Mouse (Mus musculus) layer of hippocampus, adult 8-10 months (tissue): ENCODE data around the gene Dolk. TPM values are rescaled to one million over a fixed set of nuclear protein-coding genes. Genes with fewer than 3 reads are reported as not detected.

ENCODE experiments used
- DNase-seq, 2 experiments: peaks; one replicate each; pipeline ENCODE4 v3.0.0; 2022; ENCODE audit warnings: low spot score in 2 of 2
- total RNA-seq, 4 experiments: library from RNA; stranded (reverse); gene quantifications; 2 replicates each; pipeline ENCODE4 v1.2.4; 2022

The Dolk gene
- total RNA-seq, 4 experiments from 2014 or later: 20.4 to 24.6 (median 23.6) TPM

GRCm38 (mm10) chr2:30250166-30251128 is 35.7 kb downstream of the Dolk start:
- DNase-seq: no peak

GRCm38 (mm10) chr2:30249182-30249581 is 37.0 kb downstream of the Dolk start:
- no peak for DNase-seq

- no peak for DNase-seq
Measured at GRCm38 (mm10) chr2:30247681-30248080, 38.5 kb downstream of the Dolk start.

GRCm38 (mm10) chr2:30247036-30247435 is 39.1 kb downstream of the Dolk start:
- DNase-seq: no peak

- DNase-seq: no peak
Measured at GRCm38 (mm10) chr2:30244595-30245178, 41.4 kb downstream of the Dolk start.

GRCm38 (mm10) chr2:30243391-30243790 is 42.7 kb downstream of the Dolk start:
- no peak for DNase-seq

- no peak for DNase-seq
Measured at GRCm38 (mm10) chr2:30242509-30242908, 43.6 kb downstream of the Dolk start.

GRCm38 (mm10) chr2:30240267-30240666 is 45.9 kb downstream of the Dolk start, which contains the start of gene Gm28035:
Gene Gm28035, plus strand, starts transcription at chr2:30240567.
- DNase-seq: no peak

GRCm38 (mm10) chr2:30239777-30240176 is 46.4 kb downstream of the Dolk start:
- DNase-seq: no peak

- DNase-seq: no peak
Measured at GRCm38 (mm10) chr2:30238906-30239465, 47.1 kb downstream of the Dolk start.

GRCm38 (mm10) chr2:30237881-30238280 is 48.3 kb downstream of the Dolk start:
- no peak for DNase-seq

- DNase-seq: peak; percentile 99
Measured at GRCm38 (mm10) chr2:30237199-30237880, 48.8 kb downstream of the Dolk start, which contains the start of gene Lrrc8a. Gene Lrrc8a, plus strand, starts transcription at chr2:30237715.

GRCm38 (mm10) chr2:30236426-30237198 is 49.5 kb downstream of the Dolk start:
- peak in 1 of 2 experiments; percentile 28 for DNase-seq

- DNase-seq: no peak
Measured at GRCm38 (mm10) chr2:30235593-30235992, 50.5 kb downstream of the Dolk start.

Other genes starting within 250 kb of the Dolk start
- 10 to 100 TPM; 36.9 to 45.0 (median 39.9) TPM for gene Wdr34, start 237.5 kb downstream of the Dolk start, total RNA-seq
- 100 to 1,000 TPM; 179 to 198 (median 186) TPM for gene Set, start 229.0 kb downstream of the Dolk start, total RNA-seq
- 1 to 10 TPM; 2.1 to 6.1 (median 3.5) TPM for gene Pkn3, start 208.7 kb downstream of the Dolk start, total RNA-seq
- 10 to 100 TPM in 2 of 4 experiments, 1 to 10 TPM in 2; 7.3 to 14.0 (median 10.4) TPM for gene Zdhhc12, start 192.7 kb downstream of the Dolk start, total RNA-seq
- 100 to 1,000 TPM; 173 to 203 (median 195) TPM for gene Zer1, start 161.7 kb downstream of the Dolk start, total RNA-seq
- gene Tbc1d13, start 152.6 kb downstream of the Dolk start, total RNA-seq: 10 to 100 TPM; 49.6 to 61.9 (median 58.5) TPM
- 10 to 100 TPM; 18.7 to 28.3 (median 21.4) TPM for gene Endog, start 114.8 kb downstream of the Dolk start, total RNA-seq
- gene Spout1, start 107.9 kb downstream of the Dolk start, total RNA-seq: 10 to 100 TPM; 32.9 to 40.2 (median 35.2) TPM
- 10 to 100 TPM; 15.6 to 19.9 (median 16.9) TPM for gene Kyat1, start 80.5 kb downstream of the Dolk start, total RNA-seq
- gene Lrrc8a, start 48.6 kb downstream of the Dolk start, total RNA-seq: 10 to 100 TPM; 54.5 to 70.6 (median 60.3) TPM
- gene Gm28035, start 45.8 kb downstream of the Dolk start, total RNA-seq: 10 to 100 TPM in 2 of 4 experiments, 1 to 10 TPM in 2; 6.7 to 11.6 (median 9.9) TPM
- gene Phyhd1, start 20.1 kb downstream of the Dolk start, total RNA-seq: 10 to 100 TPM; 19.3 to 33.3 (median 24.4) TPM
- gene Gm28038, start 5.3 kb downstream of the Dolk start, total RNA-seq: not detected
- gene Nup188, start 63 bp upstream of the Dolk start, total RNA-seq: 10 to 100 TPM; 18.6 to 22.4 (median 20.6) TPM
- 100 to 1,000 TPM; 230 to 295 (median 278) TPM for gene Sh3glb2, start 73.0 kb upstream of the Dolk start, total RNA-seq
- gene Miga2, start 77.9 kb upstream of the Dolk start, total RNA-seq: 100 to 1,000 TPM; 104 to 146 (median 121) TPM
- 10 to 100 TPM; 23.2 to 30.7 (median 25.1) TPM for gene Dolpp1, start 105.9 kb upstream of the Dolk start, total RNA-seq
- 10 to 100 TPM; 48.9 to 59.3 (median 50.7) TPM for gene Crat, start 129.5 kb upstream of the Dolk start, total RNA-seq
- 100 to 1,000 TPM; 165 to 175 (median 173) TPM for gene Ptpa, start 129.7 kb upstream of the Dolk start, total RNA-seq
- 10 to 100 TPM; 11.6 to 12.5 (median 12.4) TPM for gene Ier5l, start 187.9 kb upstream of the Dolk start, total RNA-seq